Mouse (Mus musculus) liver, embryonic 11.5 days (tissue): Measurements from ENCODE around the gene Sigmar1. TPM values are rescaled to one million over a fixed set of nuclear protein-coding genes. Genes with fewer than 3 reads are reported as not detected.
"Not testable (repeated sequence)": the region's sequence is repeated elsewhere in the genome, so short reads cannot be mapped to it uniquely, and the experiment has no call there.

Source experiments
- ATAC-seq: fragments of 200-750 bp; cut with Nextera tagmentation; replicated peaks from 2 replicates; pipeline ENCODE4 v1.8.0; 2017; ENCODE audit warnings: moderate number of reproducible peaks, mild to moderate bottlenecking, moderate TSS enrichment, moderate library complexity; ENCODE audit not compliant: low FRiP score
- DNase-seq: peaks from one replicate; pipeline ENCODE4 v3.0.0-alpha.2; 2017; ENCODE audit warnings: low spot score
- H3K27ac ChIP-seq: fragments of 300-500 bp; sonication (generic); 2 replicates; pipeline ENCODE4 v1.5.1; 2014; ENCODE audit warnings: mild to moderate bottlenecking, low read depth, low read length, control low read depth
- H3K27me3 ChIP-seq: fragments of 300-500 bp; sonication (generic); replicated peaks from 2 replicates; pipeline ENCODE4 v1.6.1; 2014; ENCODE audit warnings: low read length, mixed read lengths; ENCODE audit not compliant: control insufficient read depth, insufficient read depth
- H3K36me3 ChIP-seq: fragments of 300-500 bp; sonication (generic); 2 replicates; pipeline ENCODE4 v1.6.1; 2014; ENCODE audit warnings: mild to moderate bottlenecking, low read length, moderate library complexity, mixed read lengths; ENCODE audit not compliant: control insufficient read depth, insufficient read depth
- H3K4me1 ChIP-seq: fragments of 300-500 bp; sonication (generic); replicated peaks from 2 replicates; pipeline ENCODE4 v1.6.1; 2014; ENCODE audit warnings: low read length, mixed read lengths; ENCODE audit not compliant: control insufficient read depth, insufficient read depth
- H3K4me2 ChIP-seq: fragments of 300-500 bp; sonication (generic); 2 replicates; pipeline ENCODE4 v1.6.1; 2014; ENCODE audit warnings: mild to moderate bottlenecking, control low read depth, moderate library complexity
- H3K4me3 ChIP-seq: fragments of 300-500 bp; sonication (generic); 2 replicates; pipeline ENCODE4 v1.5.1; 2014; ENCODE audit warnings: low read depth, low read length, control low read depth
- H3K9ac ChIP-seq: fragments of 300-500 bp; sonication (generic); 2 replicates; pipeline ENCODE4 v1.6.1; 2014; ENCODE audit warnings: low read depth, low read length, control low read depth
- H3K9me3 ChIP-seq: fragments of 300-500 bp; sonication (generic); 2 replicates; pipeline ENCODE4 v1.6.1; 2016; ENCODE audit warnings: low read length, inconsistent platforms, mixed read lengths; ENCODE audit not compliant: control insufficient read depth
- WGBS: fragments of 180-500 bp; shearing (Covaris S2); extraction: QIAGEN DNeasy Blood & Tissue Kit; methylation state at CpG from one replicate; pipeline ENCODE4 v1.1.7; 2014; 5-methylcytosine and 5-hydroxymethylcytosine counted together
- polyA plus RNA-seq: library from polyadenylated mRNA; unstranded; fragments of >200 nt; fragmentation: Nextera tagmentation; extraction: Ambion mirVana; gene quantifications from 2 replicates; pipeline ENCODE4 v1.2.1, GENCODE M21; 2014

The Sigmar1 gene
- polyA plus RNA-seq, 1 experiment from 2014 or later, result 90.5 TPM

DNA sequence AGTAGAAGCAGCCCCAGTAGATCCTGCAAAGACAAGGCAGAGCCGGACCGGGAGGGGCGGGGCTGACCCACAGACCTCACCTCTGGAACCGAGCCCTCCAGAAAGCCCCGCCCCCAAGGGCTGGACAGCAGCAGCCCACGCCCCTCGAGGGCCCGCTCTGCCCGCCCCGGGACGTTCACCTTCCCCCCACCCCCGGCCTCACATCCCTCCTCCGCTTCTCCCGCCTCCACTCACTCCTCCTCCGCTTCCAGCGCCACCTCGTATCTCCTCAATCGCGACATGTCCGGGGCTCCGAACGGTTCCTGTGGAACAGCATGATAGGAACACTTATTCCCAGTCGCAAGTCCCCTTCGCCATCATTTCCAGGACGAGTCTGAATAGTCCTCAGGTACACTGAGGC is 17.5 kb upstream of the Sigmar1 start:
- H3K4me1 ChIP-seq, H3K27ac ChIP-seq, H3K36me3 ChIP-seq, ATAC-seq, H3K27me3 ChIP-seq, H3K9me3 ChIP-seq, DNase-seq, H3K9ac ChIP-seq: not testable (repeated sequence)
- Histone ChIP-seq H3K4me2 (peak overlapping the region; percentile 50), H3K4me3 (peak overlapping the region; percentile 44)
- 1% methylated on average over 17 of the region's 25 CpGs for WGBS

DNA sequence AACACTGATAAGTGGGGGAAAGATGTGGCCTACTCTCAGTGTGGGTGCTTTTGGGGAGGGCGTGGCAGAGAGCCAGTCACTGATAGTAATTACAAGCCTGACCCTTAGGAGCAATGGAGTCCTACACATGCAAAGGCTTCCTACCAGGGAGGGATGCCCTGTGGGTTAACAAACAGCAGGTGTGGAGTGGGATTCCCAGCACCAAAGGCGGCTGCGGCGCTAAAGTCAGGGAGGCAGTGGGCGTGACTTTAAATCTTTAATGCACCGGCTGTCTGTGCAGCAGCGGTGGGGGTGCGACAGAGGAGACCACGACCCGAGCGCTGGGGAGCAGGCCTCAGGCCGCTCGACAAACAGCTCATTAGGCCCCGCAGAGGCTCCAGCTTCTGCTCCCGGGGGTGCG is 17.0 kb upstream of the Sigmar1 start:
- H3K27me3 ChIP-seq, H3K27ac ChIP-seq, H3K4me1 ChIP-seq, H3K9ac ChIP-seq, H3K36me3 ChIP-seq, DNase-seq, ATAC-seq, H3K9me3 ChIP-seq: not testable (repeated sequence)
- peak overlapping the region; percentile 59 for H3K4me2 ChIP-seq
- H3K4me3 ChIP-seq, result peak overlapping the region; percentile 28; the same call in 1 of the 2 replicates
- 7% methylated on average over 8 of the region's 16 CpGs for WGBS

- not testable (repeated sequence) for ATAC-seq, H3K4me1 ChIP-seq, H3K27me3 ChIP-seq, H3K27ac ChIP-seq, H3K36me3 ChIP-seq, H3K4me2 ChIP-seq, H3K9me3 ChIP-seq, H3K4me3 ChIP-seq, DNase-seq, H3K9ac ChIP-seq
- WGBS, result 68% methylated on average over 10 of the region's 10 CpGs
Observed at GRCm38 (mm10) chr4:41767301-41767700, 11.3 kb upstream of the Sigmar1 start.

GRCm38 (mm10) chr4:41763176-41763575 is 7.2 kb upstream of the Sigmar1 start:
- H3K4me1 ChIP-seq, result peaks cover 32% of the 10 kb centered on the region
- not testable (repeated sequence) for H3K9ac ChIP-seq, H3K27me3 ChIP-seq, H3K27ac ChIP-seq, H3K4me2 ChIP-seq, H3K4me3 ChIP-seq, H3K36me3 ChIP-seq, H3K9me3 ChIP-seq, DNase-seq, ATAC-seq
- 79% methylated on average over 4 of the region's 6 CpGs for WGBS

DNA sequence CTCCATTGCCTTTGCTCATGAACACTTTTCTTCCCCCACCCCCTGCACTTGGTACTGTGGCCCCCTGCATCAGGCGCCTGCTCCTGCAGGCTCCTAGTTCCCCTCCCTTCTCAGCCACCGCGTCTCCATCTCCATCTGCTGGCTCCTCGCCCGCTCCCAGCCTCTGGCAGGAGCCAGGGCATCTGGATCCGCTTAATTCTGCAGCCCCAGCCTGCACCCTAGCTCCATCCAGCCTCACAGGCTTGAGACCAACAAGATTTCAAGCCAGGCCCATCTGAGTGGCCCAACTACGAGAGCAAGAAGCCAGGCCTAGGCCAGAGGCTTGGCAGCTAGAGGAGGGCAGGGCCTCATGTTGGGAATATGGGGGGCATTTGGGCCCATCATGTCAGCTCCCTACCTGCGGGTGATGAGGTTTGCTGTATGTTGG is 6.7 kb upstream of the Sigmar1 start:
- WGBS, result 65% methylated on average over 8 of the region's 8 CpGs
- H3K27me3 ChIP-seq, H3K9me3 ChIP-seq, H3K36me3 ChIP-seq, H3K9ac ChIP-seq, DNase-seq, ATAC-seq: not testable (repeated sequence)
- 0 out of 2 replicates have a peak overlapping the region, but pooled peaks have one; percentile 5 for H3K4me3 ChIP-seq
- peak overlapping the region; percentile 30 for H3K4me2 ChIP-seq
- H3K27ac ChIP-seq, result peak overlapping the region; percentile 19; the same call in 1 of the 2 replicates
- peaks cover 32% of the 10 kb centered on the region for H3K4me1 ChIP-seq

DNA sequence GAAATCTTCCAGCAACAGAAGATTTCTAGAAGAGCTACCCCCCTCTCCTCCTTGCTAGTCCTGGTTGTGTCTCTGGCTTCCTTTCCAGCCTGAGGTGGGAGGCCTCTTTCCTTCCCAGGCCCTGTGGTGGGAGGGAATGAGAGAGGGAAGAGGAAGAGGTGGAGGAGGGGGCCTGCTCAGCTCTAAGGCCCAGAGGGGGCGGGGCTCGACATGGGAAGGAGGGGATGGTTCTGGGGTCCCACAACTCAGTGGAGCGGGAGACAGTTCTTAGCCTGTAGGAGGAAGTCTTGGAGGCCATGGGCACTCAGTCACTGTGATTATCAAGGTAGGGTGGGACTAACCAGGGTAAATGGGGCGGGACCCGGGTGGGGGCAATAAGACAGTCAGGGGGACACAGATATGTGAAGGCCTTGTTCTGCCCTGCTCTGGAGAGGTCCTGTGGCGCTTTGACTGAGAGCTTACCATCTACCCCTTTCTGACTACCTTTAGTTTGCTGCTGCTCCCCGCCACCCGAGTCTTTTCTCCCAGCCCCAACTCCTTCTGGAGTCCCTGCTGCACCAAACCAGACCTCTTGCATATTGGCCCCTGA is 6.2 kb upstream of the Sigmar1 start:
- Histone ChIP-seq H3K4me3 (0 out of 2 replicates have a peak overlapping the region, but pooled peaks have one; percentile 5), H3K9ac (no peak overlapping the region)
- no peak for DNase-seq

DNA sequence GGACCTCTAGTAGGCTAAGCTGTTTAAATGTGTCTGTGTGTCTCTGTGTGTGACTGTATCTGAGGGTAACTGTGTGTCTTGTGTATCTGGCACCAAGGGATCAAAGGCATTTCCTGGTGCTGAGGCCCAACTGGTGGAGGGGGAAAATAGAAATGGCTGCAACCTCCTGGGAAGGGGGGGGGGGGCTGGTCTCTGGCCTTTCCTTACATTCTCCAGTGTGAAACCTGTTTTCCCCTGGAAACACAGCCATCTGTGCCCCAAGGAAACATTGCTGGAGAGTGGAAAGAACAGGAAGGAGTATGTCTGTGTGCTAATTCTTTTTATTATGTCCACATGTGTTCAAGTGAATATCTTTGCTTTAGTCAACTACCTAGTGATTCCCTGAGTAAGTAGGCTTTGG is 5.7 kb upstream of the Sigmar1 start:
- H3K9me3 ChIP-seq, result no peaks in the 10 kb centered on the region
- H3K27ac ChIP-seq, result peak overlapping the region; percentile 77; the same call in 1 of the 2 replicates
- DNase-seq (no peak), ATAC-seq (no peak)
- H3K4me3 ChIP-seq, result no peak overlapping the region
- peaks cover 32% of the 10 kb centered on the region for H3K4me1 ChIP-seq
- H3K36me3 ChIP-seq, result peaks cover 6% of the 10 kb centered on the region; the same call in 1 of the 2 replicates
- H3K9ac ChIP-seq, result peak overlapping the region; percentile 58
- peak overlapping the region; percentile 77 for H3K4me2 ChIP-seq
- no peaks in the 10 kb centered on the region for H3K27me3 ChIP-seq

More for the DNA sequence above, 6.2 kb upstream of the Sigmar1 start:
- peak; percentile 13; the same call in 1 of the 2 replicates for ATAC-seq
- 39% methylated on average over 8 of the region's 8 CpGs for WGBS
- H3K36me3 ChIP-seq, result peaks cover 4% of the 10 kb centered on the region; the same call in 1 of the 2 replicates
- no peaks in the 10 kb centered on the region for H3K27me3 ChIP-seq
- peaks cover 32% of the 10 kb centered on the region for H3K4me1 ChIP-seq
- H3K27ac ChIP-seq, result peak overlapping the region; percentile 77; the same call in 1 of the 2 replicates
- no peaks in the 10 kb centered on the region for H3K9me3 ChIP-seq
- H3K4me2 ChIP-seq, result peak overlapping the region; percentile 77

DNA sequence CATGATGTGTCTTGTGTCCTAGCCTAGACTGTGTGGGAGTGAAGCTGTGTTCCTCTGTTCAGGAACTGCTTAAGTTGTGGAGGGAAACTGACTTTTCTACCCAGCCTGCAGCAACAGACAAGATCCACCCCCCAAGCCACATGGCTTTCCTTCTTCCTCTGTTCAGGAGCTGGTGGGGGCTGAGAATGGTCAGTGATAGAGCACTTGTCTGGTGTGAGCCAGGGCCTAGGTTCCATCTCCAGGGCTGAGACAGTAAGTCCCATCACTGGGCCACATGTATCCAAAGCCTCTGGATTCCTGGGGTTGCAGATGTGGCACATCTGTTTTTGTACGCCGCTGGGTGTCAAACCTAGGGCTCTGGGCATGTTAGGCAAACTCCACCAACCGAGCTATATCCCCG is 5.0 kb upstream of the Sigmar1 start:
- ATAC-seq, result 0 out of 2 replicates have a peak, but pooled peaks have one; percentile 4
- no peaks in the 10 kb centered on the region for H3K27me3 ChIP-seq
- H3K4me1 ChIP-seq, result peaks cover 37% of the 10 kb centered on the region
- peaks cover 6% of the 10 kb centered on the region; the same call in 1 of the 2 replicates for H3K36me3 ChIP-seq
- peak overlapping the region; percentile 77 for H3K27ac ChIP-seq
- no peaks in the 10 kb centered on the region for H3K9me3 ChIP-seq
- peak overlapping the region; percentile 58 for H3K9ac ChIP-seq
- H3K4me3 ChIP-seq, result peak overlapping the region; percentile 32
- peak overlapping the region; percentile 77 for H3K4me2 ChIP-seq
- 72% methylated on average over 4 of the region's 4 CpGs for WGBS
- DNase-seq, result no peak

DNA sequence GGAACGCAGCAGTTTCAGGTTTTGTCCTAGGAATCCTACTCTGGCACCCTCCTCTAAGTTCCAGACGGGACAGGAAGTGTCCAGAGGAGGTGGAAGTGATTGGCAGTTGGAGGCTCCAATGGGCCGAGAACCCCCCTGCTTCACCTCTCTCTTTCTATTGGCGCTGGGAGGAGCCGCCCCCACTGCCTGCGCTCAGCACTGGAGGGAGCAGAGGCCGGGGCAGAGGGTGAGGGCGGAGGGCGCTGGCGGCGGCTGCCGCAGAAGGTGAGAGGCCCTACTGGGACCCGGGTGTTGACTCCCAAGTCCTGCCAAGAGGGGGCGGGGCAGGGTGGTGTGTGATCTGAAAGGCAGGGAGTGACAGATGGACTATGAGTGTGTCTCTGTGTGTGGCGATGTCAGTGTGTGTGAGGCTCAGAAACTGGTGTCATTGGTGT is 4.3 kb upstream of the Sigmar1 start:
- Histone ChIP-seq H3K9ac (peak overlapping the region; percentile 58), H3K4me1 (peaks cover 37% of the 10 kb centered on the region), H3K9me3 (no peaks in the 10 kb centered on the region), H3K4me2 (peak overlapping the region; percentile 77), H3K4me3 (peak overlapping the region; percentile 32), H3K36me3 (peaks cover 6% of the 10 kb centered on the region; the same call in 1 of the 2 replicates), H3K27me3 (no peaks in the 10 kb centered on the region), H3K27ac (peak overlapping the region; percentile 77)
- ATAC-seq (peak; percentile 93), DNase-seq (peak; percentile 87)
- WGBS, result under 1% methylated on average over 15 of the region's 15 CpGs
